Mouse (Mus musculus) c-Kit-positive CD71-positive TER-119-positive erythroid progenitor cells, embryonic 14.5 days (primary cell): ENCODE data around the gene Gm9573.
A peak's percentile ranks its signal among the peaks of the same experiment; 100 is the strongest.

Source experiments
- DNase-seq: peaks from one replicate; pipeline ENCODE4 v3.0.0-alpha.2; 2013; ENCODE audit warnings: low spot score

The Gm9573 gene

GRCm38 (mm10) chr17:35594456-35594855 lies 32.0 kb downstream of the Gm9573 start:
- DNase-seq = no peak

GRCm38 (mm10) chr17:35593786-35594185 lies 32.7 kb downstream of the Gm9573 start:
- DNase-seq = no peak

- no peak for DNase-seq
Observed at GRCm38 (mm10) chr17:35592131-35592530, 34.3 kb downstream of the Gm9573 start.

GRCm38 (mm10) chr17:35591731-35592130 lies 34.7 kb downstream of the Gm9573 start:
- DNase-seq = no peak

GRCm38 (mm10) chr17:35591219-35591578 lies 35.2 kb downstream of the Gm9573 start:
- DNase-seq = no peak

GRCm38 (mm10) chr17:35590410-35591218 lies 35.8 kb downstream of the Gm9573 start:
- DNase-seq = peak; percentile 56

- no peak for DNase-seq
Observed at GRCm38 (mm10) chr17:35588387-35588786, 38.0 kb downstream of the Gm9573 start.

GRCm38 (mm10) chr17:35587291-35587690 lies 39.1 kb downstream of the Gm9573 start:
- no peak for DNase-seq

- peak; percentile 51 for DNase-seq
Observed at GRCm38 (mm10) chr17:35584330-35584937, 42.0 kb downstream of the Gm9573 start.

GRCm38 (mm10) chr17:35582900-35583299 lies 43.5 kb downstream of the Gm9573 start:
- DNase-seq = no peak

- peak; percentile 90 for DNase-seq
Observed at GRCm38 (mm10) chr17:35578211-35578610, 48.2 kb downstream of the Gm9573 start.

- DNase-seq = no peak
Observed at GRCm38 (mm10) chr17:35571477-35571876, 55.0 kb downstream of the Gm9573 start.

GRCm38 (mm10) chr17:35570836-35571235 lies 55.6 kb downstream of the Gm9573 start:
- DNase-seq = no peak

GRCm38 (mm10) chr17:35569091-35569944 lies 57.1 kb downstream of the Gm9573 start:
- DNase-seq = no peak
